Mouse (Mus musculus): ENCODE data around the gene Celsr1.

- TF ChIP-seq POLR2A (IDR thresholded peaks at IDR 0.05; ENCODE audit: low read depth, low read length): no peak
- no peak for TF ChIP-seq SIN3A (IDR thresholded peaks at IDR 0.05; ENCODE audit: low read length)
- TF ChIP-seq GABPA (IDR thresholded peaks at IDR 0.05; ENCODE audit: insufficient replicate concordance, low read depth, low read length): no peak
- no peak for TF ChIP-seq HCFC1 (IDR thresholded peaks at IDR 0.05; ENCODE audit: low read depth, low read length)
- TF ChIP-seq ZMIZ1 (IDR thresholded peaks at IDR 0.05; ENCODE audit: low read depth, low read length): no peak
- TF ChIP-seq ELF1 (IDR thresholded peaks at IDR 0.05; ENCODE audit: low read depth, low read length): no peak
- TF ChIP-seq TCF12 (IDR thresholded peaks at IDR 0.05; ENCODE audit: low read depth, low read length): no peak
- TF ChIP-seq CHD1 (IDR thresholded peaks at IDR 0.05; ENCODE audit: low read depth, low read length): no peak
- TF ChIP-seq RCOR1 (conservative IDR thresholded peaks at IDR 0.05; ENCODE audit: low read depth, low read length): no peak
- no peak for TF ChIP-seq USF1 (IDR thresholded peaks at IDR 0.05; ENCODE audit: low read depth, low read length)
- no peak for TF ChIP-seq MAX (IDR thresholded peaks at IDR 0.05; ENCODE audit: low read length)
Observed at GRCm38 (mm10) chr15:86051878-86052478, 18.4 kb upstream of the Celsr1 start.
